Comparison of ENCODE assay signal across 8 mouse cellular contexts in the genomic region with DNA sequence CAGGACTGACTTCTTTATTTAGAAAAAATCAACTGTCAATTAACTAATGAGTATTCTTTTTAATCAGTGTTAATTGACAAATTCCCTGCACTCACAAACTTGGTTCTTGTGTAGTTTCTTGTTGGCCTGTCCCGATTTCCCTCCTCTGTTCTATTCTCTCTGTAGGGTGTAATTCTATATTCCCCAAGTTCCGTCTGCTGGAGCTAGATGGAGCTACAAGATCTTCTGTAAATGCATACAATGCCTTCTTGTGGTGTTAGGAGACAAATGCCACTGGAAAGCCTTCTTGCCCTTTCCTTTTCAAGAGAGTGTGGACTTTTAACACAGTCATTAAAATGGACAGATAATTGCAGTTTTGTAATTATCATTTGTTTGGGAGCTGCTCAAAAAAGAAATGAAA.
DNase-seq lines count a peak whose midpoint lies in the region; ATAC-seq lines count a peak whose summit lies in the region.

No protein-coding gene starts in this region.

- H3K9ac ChIP-seq in hindbrain, embryonic 16.5 days (ENCODE audit: low read depth, low read length), result no peak overlapping the region
- H3K9ac ChIP-seq in hindbrain, embryonic 13.5 days, result no peak overlapping the region
- H3K9ac ChIP-seq in intestine, embryonic 15.5 days, result no peak overlapping the region

- 0 out of 2 replicates have a peak, but pooled peaks have one; percentile 42 for ATAC-seq in hindbrain, embryonic 16.5 days
- ATAC-seq in hindbrain, embryonic 13.5 days (ENCODE audit: low FRiP score), result no peak
- no peak for ATAC-seq in intestine, embryonic 15.5 days

- no peaks in the 10 kb centered on the region for H3K9me3 ChIP-seq in hindbrain, embryonic 16.5 days (ENCODE audit: control insufficient read depth, low read length)
- H3K9me3 ChIP-seq in hindbrain, embryonic 13.5 days, result no peaks in the 10 kb centered on the region
- no peaks in the 10 kb centered on the region for H3K9me3 ChIP-seq in intestine, embryonic 15.5 days

- H3K4me2 ChIP-seq in hindbrain, embryonic 16.5 days (ENCODE audit: low read length), result no peak overlapping the region
- H3K4me2 ChIP-seq in hindbrain, embryonic 13.5 days, result no peak overlapping the region
- no peak overlapping the region for H3K4me2 ChIP-seq in intestine, embryonic 15.5 days (replicated peaks)

- H3K4me1 ChIP-seq in hindbrain, embryonic 16.5 days (ENCODE audit: control insufficient read depth, insufficient read depth, low read depth, low read length), result peaks cover 6% of the 10 kb centered on the region; the same call in 1 of the 2 replicates
- peaks cover 13% of the 10 kb centered on the region for H3K4me1 ChIP-seq in hindbrain, embryonic 13.5 days (replicated peaks)
- 0 out of 2 replicates have a peak, but pooled peaks cover 5% of the 10 kb centered on the region for H3K4me1 ChIP-seq in intestine, embryonic 15.5 days (replicated peaks)

- no peak overlapping the region for H3K27ac ChIP-seq in hindbrain, embryonic 16.5 days (ENCODE audit: low read depth, low read length)
- no peak overlapping the region for H3K27ac ChIP-seq in hindbrain, embryonic 13.5 days
- no peak overlapping the region for H3K27ac ChIP-seq in intestine, embryonic 15.5 days

- no peaks in the 10 kb centered on the region for H3K36me3 ChIP-seq in hindbrain, embryonic 16.5 days (ENCODE audit: control insufficient read depth, insufficient read depth, low read length)
- no peaks in the 10 kb centered on the region for H3K36me3 ChIP-seq in hindbrain, embryonic 13.5 days
- no peaks in the 10 kb centered on the region for H3K36me3 ChIP-seq in intestine, embryonic 15.5 days

- no peaks in the 10 kb centered on the region for H3K27me3 ChIP-seq in hindbrain, embryonic 16.5 days (replicated peaks; ENCODE audit: control insufficient read depth, insufficient read depth, low read length)
- H3K27me3 ChIP-seq in hindbrain, embryonic 13.5 days, result no peaks in the 10 kb centered on the region
- H3K27me3 ChIP-seq in intestine, embryonic 15.5 days (replicated peaks), result no peaks in the 10 kb centered on the region

- no peak overlapping the region for H3K4me3 ChIP-seq in hindbrain, embryonic 16.5 days (ENCODE audit: low read length)
- no peak overlapping the region for H3K4me3 ChIP-seq in hindbrain, embryonic 13.5 days
- no peak overlapping the region for H3K4me3 ChIP-seq in intestine, embryonic 15.5 days (replicated peaks)

- intact Hi-C loops in gastrocnemius, postnatal 36 days (cut with DNase I), result loop anchor here (10.0 kb wide), 1 partner anchor 780 kb away; the partner anchor contains the start of gene Nrp2

- peak; percentile 31 to 41 for DNase-seq in right cerebral cortex, adult 2 months (ENCODE audit: low spot score in 2 of 2)
- no peak for DNase-seq in right cerebral cortex, postnatal 25 days
- peak; percentile 61 for DNase-seq in forelimb bud, embryonic 11.5 days (ENCODE audit: low read depth, low spot score)
- DNase-seq in telencephalon, adult 2 months (ENCODE audit: low read depth, low spot score), result peak; percentile 42
- no peak for DNase-seq in gastrocnemius, postnatal 36 days

- WGBS in hindbrain, embryonic 16.5 days, result 14% methylated on average over 2 of the region's 2 CpGs
- 22% methylated on average over 2 of the region's 2 CpGs for WGBS in hindbrain, embryonic 13.5 days
- 23% methylated on average over 2 of the region's 2 CpGs for WGBS in intestine, embryonic 15.5 days

Comparison
In these comparisons a context has a peak if more than half of its experiments do, and no peak if none do; other contexts are left out.
1. DNase-seq: peak in right cerebral cortex, adult 2 months (2 of 2), forelimb bud, embryonic 11.5 days (single experiment) and telencephalon, adult 2 months (single experiment); none in right cerebral cortex, postnatal 25 days (single experiment) and gastrocnemius, postnatal 36 days (0 of 2).